Mouse (Mus musculus) left cerebral cortex, postnatal 25 days (tissue): Measurements from ENCODE around the gene Cnst. TPM values are rescaled to one million over a fixed set of nuclear protein-coding genes. Genes with fewer than 3 reads are reported as not detected.

Source experiments
- DNase-seq, 2 experiments: peaks; one replicate each; pipeline ENCODE4 v3.0.0; 2022; ENCODE audit warnings: low spot score in 2 of 2, mixed read lengths in 1 of 2
- intact Hi-C: fragments of 180-260 bp; cut with DNase I; formaldehyde crosslinking; loops from one replicate; pipeline ENCODE4 v1.15.1; 2025
- total RNA-seq, 2 experiments: library from RNA; stranded (reverse); gene quantifications; 2 replicates each; pipeline ENCODE4 v1.2.3; 2021

Gene Cnst
- 10 to 100 TPM; 35.4 to 37.6 TPM for total RNA-seq

- intact Hi-C loops, result loop anchor here (1.0 to 5.0 kb wide), 4 partner anchors 28 to 256 kb away; partner anchors contain the start of genes Ahctf1, Gm10518 and Smyd3
- DNase-seq, result peak; percentile 98 to 99
Observed at GRCm38 (mm10) chr1:179545768-179546550, at the start of gene Cnst, which contains the start of gene Tfb2m. Cnst (plus strand) TSS chr1:179546370. Tfb2m (minus strand) TSS chr1:179546267.

GRCm38 (mm10) chr1:179499257-179499656, 46.9 kb upstream of the Cnst start:
- no peak for DNase-seq
- intact Hi-C loops, result no loop called here

GRCm38 (mm10) chr1:179502565-179502964, 43.6 kb upstream of the Cnst start:
- intact Hi-C loops, result no loop called here
- peak in 1 of 2 experiments; percentile 14 for DNase-seq

- peak; percentile 15 to 19 for DNase-seq
- intact Hi-C loops, result loop anchor here (2.0 to 5.0 kb wide), 2 partner anchors 118 to 231 kb away; no protein-coding TSS in a partner anchor
Observed at GRCm38 (mm10) chr1:179506530-179507315, 39.4 kb upstream of the Cnst start.

GRCm38 (mm10) chr1:179510546-179511340, 35.4 kb upstream of the Cnst start:
- no peak for DNase-seq
- intact Hi-C loops, result no loop called here

- DNase-seq, result peak; percentile 18 to 86
- intact Hi-C loops, result no loop called here
Observed at GRCm38 (mm10) chr1:179511895-179512294, 34.3 kb upstream of the Cnst start.

GRCm38 (mm10) chr1:179516941-179517712, 29.0 kb upstream of the Cnst start:
- peak; percentile 8 to 11 for DNase-seq
- intact Hi-C loops, result no loop called here

- intact Hi-C loops, result loop anchor here (1.0 kb wide), 1 partner anchor 27 kb away; no protein-coding TSS in a partner anchor
- peak; percentile 85 to 90 for DNase-seq
Observed at GRCm38 (mm10) chr1:179517713-179518465, 28.3 kb upstream of the Cnst start, which contains the start of gene Smyd3. Smyd3 (minus strand) TSS chr1:179518041.

- intact Hi-C loops, result no loop called here
- DNase-seq, result no peak
Observed at GRCm38 (mm10) chr1:179519901-179520300, 26.3 kb upstream of the Cnst start.

GRCm38 (mm10) chr1:179539054-179539453, 7.1 kb upstream of the Cnst start:
- DNase-seq, result no peak
- intact Hi-C loops, result loop anchor here (10.0 kb wide), 1 partner anchor 196 kb away; no protein-coding TSS in a partner anchor

GRCm38 (mm10) chr1:179539887-179540286, 6.3 kb upstream of the Cnst start:
- DNase-seq, result no peak
- intact Hi-C loops, result loop anchor here (10.0 kb wide), 1 partner anchor 195 kb away; no protein-coding TSS in a partner anchor

- intact Hi-C loops, result no loop called here
- no peak for DNase-seq
Observed at GRCm38 (mm10) chr1:179541502-179541901, 4.7 kb upstream of the Cnst start.

GRCm38 (mm10) chr1:179546551-179546917, 364 bp downstream of the Cnst start:
- DNase-seq, result no peak
- intact Hi-C loops, result loop anchor here (2.0 to 5.0 kb wide), 3 partner anchors 40 to 256 kb away; partner anchors contain the start of genes Ahctf1 and Gm10518

GRCm38 (mm10) chr1:179547176-179547575, 1.0 kb downstream of the Cnst start:
- peak in 1 of 2 experiments; percentile 31 for DNase-seq
- intact Hi-C loops, result loop anchor here (2.0 to 5.0 kb wide), 3 partner anchors 40 to 255 kb away; partner anchors contain the start of genes Ahctf1 and Gm10518

- intact Hi-C loops, result loop anchor here (5.0 kb wide), 2 partner anchors 74 to 254 kb away; partner anchors contain the start of genes Ahctf1 and Gm10518
- DNase-seq, result no peak
Observed at GRCm38 (mm10) chr1:179548220-179548619, 2.0 kb downstream of the Cnst start.

- no peak for DNase-seq
- intact Hi-C loops, result loop anchor here (5.0 kb wide), 2 partner anchors 73 to 253 kb away; partner anchors contain the start of genes Ahctf1 and Gm10518
Observed at GRCm38 (mm10) chr1:179548996-179549752, 3.0 kb downstream of the Cnst start.

GRCm38 (mm10) chr1:179551336-179551735, 5.2 kb downstream of the Cnst start:
- intact Hi-C loops, result no loop called here

More at GRCm38 (mm10) chr1:179551336-179551735, 5.2 kb downstream of the Cnst start:
- no peak for DNase-seq
